Mouse (Mus musculus) megakaryocyte, embryonic 14.5 days (primary cell): ENCODE measurements around the gene Mccc1.

Source experiments
- FLI1 ChIP-seq: IDR thresholded peaks from 2 replicates; pipeline ENCODE4 v1.6.1; 2012; ENCODE audit warnings: low read length, inconsistent platforms, mixed read lengths
- GATA1 ChIP-seq: IDR thresholded peaks from 3 replicates; pipeline ENCODE4 v1.6.1; 2012; ENCODE audit warnings: mixed read lengths, low read length, inconsistent platforms, borderline replicate concordance

DNA sequence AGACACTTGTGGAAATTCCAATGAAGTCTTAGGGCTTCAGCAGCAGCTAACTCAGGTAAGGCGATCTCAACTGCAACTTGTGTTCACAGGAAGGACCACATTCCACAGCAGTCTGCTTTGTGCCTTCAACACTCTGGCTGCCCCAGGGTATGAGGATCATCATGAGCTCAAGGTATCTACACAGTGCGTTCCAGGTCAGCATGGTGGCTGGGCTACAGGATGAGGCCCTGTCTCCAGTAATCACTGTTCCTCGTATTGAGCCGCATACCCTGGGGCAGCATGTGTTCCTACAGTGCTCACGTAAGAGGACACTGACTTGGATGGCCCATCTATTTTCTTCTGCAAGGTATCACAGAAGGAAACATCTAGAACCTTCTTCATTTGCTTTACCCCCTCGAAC lies 12.4 kb downstream of the Mccc1 start:
- no peak for TF ChIP-seq GATA1
- TF ChIP-seq FLI1, result no peak
